Mouse (Mus musculus) gastrocnemius, postnatal 10 days (tissue): ENCODE results near the gene Tcte1. TPM values are rescaled to one million over a fixed set of nuclear protein-coding genes. Genes with fewer than 3 reads are reported as not detected.

Experiments
- DNase-seq: peaks from one replicate; pipeline ENCODE4 v3.0.0; 2021; ENCODE audit warnings: mixed read lengths
- total RNA-seq, 2 experiments: library from RNA; stranded (reverse); gene quantifications; 2 replicates each; pipeline ENCODE4 v1.2.3; 2021

The Tcte1 gene
- total RNA-seq, 2 experiments from 2014 or later = not detected

GRCm38 (mm10) chr17:45565103-45565502 is 41.9 kb downstream of the Tcte1 start:
- no peak for DNase-seq

GRCm38 (mm10) chr17:45566031-45566359 is 42.8 kb downstream of the Tcte1 start:
- no peak for DNase-seq

GRCm38 (mm10) chr17:45566360-45567161 is 43.3 kb downstream of the Tcte1 start:
- DNase-seq = no peak

GRCm38 (mm10) chr17:45567162-45567601 is 43.9 kb downstream of the Tcte1 start:
- no peak for DNase-seq

- no peak for DNase-seq
These were observed 45.8 kb downstream of the Tcte1 start for GRCm38 (mm10) chr17:45568990-45569389.

- no peak for DNase-seq
These were observed 46.8 kb downstream of the Tcte1 start for GRCm38 (mm10) chr17:45569999-45570398.

GRCm38 (mm10) chr17:45572103-45573086 is 49.2 kb downstream of the Tcte1 start:
- DNase-seq = peak; percentile 67

- DNase-seq = peak; percentile 99
These were observed 50.0 kb downstream of the Tcte1 start, which contains the start of gene Hsp90ab1 for GRCm38 (mm10) chr17:45573087-45573779. Gene Hsp90ab1, minus strand, starts transcription at chr17:45573271.

- peak; percentile 94 for DNase-seq
These were observed 50.5 kb downstream of the Tcte1 start for GRCm38 (mm10) chr17:45573780-45574123.

- DNase-seq = peak; percentile 62
These were observed 51.0 kb downstream of the Tcte1 start for GRCm38 (mm10) chr17:45574129-45574761.

GRCm38 (mm10) chr17:45575123-45575897 is 52.1 kb downstream of the Tcte1 start:
- DNase-seq = no peak

- DNase-seq = no peak
These were observed 55.0 kb downstream of the Tcte1 start for GRCm38 (mm10) chr17:45578242-45578641.

- no peak for DNase-seq
These were observed 55.6 kb downstream of the Tcte1 start for GRCm38 (mm10) chr17:45578843-45579242.

- no peak for DNase-seq
These were observed 56.3 kb downstream of the Tcte1 start for GRCm38 (mm10) chr17:45579554-45579953.

GRCm38 (mm10) chr17:45580958-45581477 is 57.8 kb downstream of the Tcte1 start:
- DNase-seq = no peak

GRCm38 (mm10) chr17:45581567-45581983 is 58.3 kb downstream of the Tcte1 start:
- DNase-seq = peak; percentile 64

GRCm38 (mm10) chr17:45582188-45582587 is 59.0 kb downstream of the Tcte1 start:
- no peak for DNase-seq

GRCm38 (mm10) chr17:45582715-45583355 is 59.6 kb downstream of the Tcte1 start:
- DNase-seq = no peak

- DNase-seq = peak; percentile 85
These were observed 61.1 kb downstream of the Tcte1 start for GRCm38 (mm10) chr17:45584096-45584896.
